Mouse (Mus musculus) fat pad, adult 2 months (tissue): ENCODE data around the gene Ube2b.

Source experiments
- DNase-seq: peaks from one replicate; pipeline ENCODE4 v3.0.0-alpha.2; 2011; ENCODE audit warnings: low read depth, low spot score; ENCODE audit errors: extremely low read depth

Ube2b gene

GRCm38 (mm10) chr11:51967443-51968401, 32.8 kb downstream of the Ube2b start, which contains the start of gene Cdkn2aipnl:
Gene Cdkn2aipnl (plus strand): TSS chr11:51967661.
- no peak for DNase-seq

- DNase-seq = no peak
These were observed 33.9 kb downstream of the Ube2b start for GRCm38 (mm10) chr11:51966651-51967050.

GRCm38 (mm10) chr11:51962277-51962676, 38.3 kb downstream of the Ube2b start:
- peak; percentile 88 for DNase-seq

GRCm38 (mm10) chr11:51961761-51962160, 38.8 kb downstream of the Ube2b start:
- DNase-seq = no peak

GRCm38 (mm10) chr11:51960967-51961471, 39.5 kb downstream of the Ube2b start:
- DNase-seq = peak; percentile 90

GRCm38 (mm10) chr11:51960061-51960460, 40.5 kb downstream of the Ube2b start:
- DNase-seq = peak; percentile 94

- no peak for DNase-seq
These were observed 41.1 kb downstream of the Ube2b start for GRCm38 (mm10) chr11:51959511-51959910.

- no peak for DNase-seq
These were observed 42.8 kb downstream of the Ube2b start for GRCm38 (mm10) chr11:51957760-51958159.

GRCm38 (mm10) chr11:51956112-51956511, 44.5 kb downstream of the Ube2b start:
- DNase-seq = no peak

GRCm38 (mm10) chr11:51951861-51952420, 48.6 kb downstream of the Ube2b start:
- no peak for DNase-seq

- DNase-seq = no peak
These were observed 50.6 kb downstream of the Ube2b start for GRCm38 (mm10) chr11:51949919-51950318.

- no peak for DNase-seq
These were observed 51.3 kb downstream of the Ube2b start for GRCm38 (mm10) chr11:51949155-51949840.

- DNase-seq = no peak
These were observed 54.4 kb downstream of the Ube2b start for GRCm38 (mm10) chr11:51946144-51946543.

GRCm38 (mm10) chr11:51945548-51945947, 55.0 kb downstream of the Ube2b start:
- no peak for DNase-seq

GRCm38 (mm10) chr11:51944239-51944638, 56.3 kb downstream of the Ube2b start:
- no peak for DNase-seq

GRCm38 (mm10) chr11:51943500-51943841, 57.1 kb downstream of the Ube2b start:
- DNase-seq = no peak

GRCm38 (mm10) chr11:51942602-51943499, 57.7 kb downstream of the Ube2b start:
- no peak for DNase-seq

- no peak for DNase-seq
These were observed 60.0 kb downstream of the Ube2b start for GRCm38 (mm10) chr11:51940511-51940955.

- no peak for DNase-seq
These were observed 61.0 kb downstream of the Ube2b start for GRCm38 (mm10) chr11:51939590-51939955.

GRCm38 (mm10) chr11:51938817-51939589, 61.6 kb downstream of the Ube2b start:
- DNase-seq = no peak
